Mouse (Mus musculus): ENCODE results near the gene Camk1g.

DNA sequence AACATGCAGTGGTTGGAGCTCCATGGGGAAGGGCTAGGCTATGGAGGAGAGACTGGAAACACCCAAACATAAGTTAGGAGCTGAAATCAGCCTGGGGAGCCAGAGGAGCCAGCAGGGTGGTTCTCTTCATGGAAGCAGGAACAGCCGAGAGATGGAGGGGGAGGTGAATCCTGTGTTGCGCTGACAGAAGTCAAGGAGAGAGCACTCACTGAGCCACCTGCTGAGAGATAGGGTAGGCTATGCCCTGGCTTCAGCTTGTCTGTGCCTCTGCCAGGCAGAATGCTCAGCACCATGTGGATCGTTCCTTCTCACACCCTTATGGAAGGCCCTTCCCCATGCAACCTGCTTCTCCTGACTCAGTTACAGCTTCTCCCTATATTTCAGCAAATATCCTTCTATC, 36.3 kb downstream of the Camk1g start:
- no peak for TF ChIP-seq POLR2A (IDR thresholded peaks at IDR 0.05; ENCODE audit: borderline replicate concordance, extremely low read depth, low read depth, low read length)
- TF ChIP-seq CTCF (IDR thresholded peaks at IDR 0.05; ENCODE audit: insufficient read depth, low read length), result no peak
